Mouse (Mus musculus): ENCODE results near the gene Ehd4.

Ehd4 gene

DNA sequence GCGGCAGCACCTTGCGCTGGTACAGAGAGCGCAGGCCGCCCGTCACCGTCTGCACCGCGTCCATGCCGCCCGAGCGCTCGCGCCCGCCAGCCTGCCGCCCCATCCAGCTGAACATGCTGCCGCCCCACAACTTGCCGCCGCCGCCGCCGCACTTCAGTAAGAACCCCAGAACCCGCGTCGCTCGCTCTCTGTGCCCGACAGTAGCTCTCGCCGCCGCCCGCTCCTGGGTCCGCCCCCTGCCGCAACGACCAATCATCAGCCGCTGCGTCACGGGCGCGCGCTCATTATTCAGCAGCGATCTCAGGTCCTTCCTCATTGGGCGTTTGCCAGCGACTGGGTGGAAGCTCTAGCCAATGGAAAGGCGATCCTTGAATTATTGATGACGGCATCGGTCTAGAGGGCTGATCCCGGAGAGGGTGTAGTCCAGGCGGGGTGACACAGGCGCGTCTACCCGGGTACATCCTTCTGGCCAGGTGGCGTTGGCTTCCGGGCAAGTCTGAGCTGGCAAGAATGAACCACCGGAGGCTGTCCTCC is at the start of gene Ehd4:
TSS of gene Ehd4 (minus strand) at position 246 of the 534 bp plus-strand sequence.
- DNase-seq (ENCODE audit: low spot score), result peak; percentile 98

DNA sequence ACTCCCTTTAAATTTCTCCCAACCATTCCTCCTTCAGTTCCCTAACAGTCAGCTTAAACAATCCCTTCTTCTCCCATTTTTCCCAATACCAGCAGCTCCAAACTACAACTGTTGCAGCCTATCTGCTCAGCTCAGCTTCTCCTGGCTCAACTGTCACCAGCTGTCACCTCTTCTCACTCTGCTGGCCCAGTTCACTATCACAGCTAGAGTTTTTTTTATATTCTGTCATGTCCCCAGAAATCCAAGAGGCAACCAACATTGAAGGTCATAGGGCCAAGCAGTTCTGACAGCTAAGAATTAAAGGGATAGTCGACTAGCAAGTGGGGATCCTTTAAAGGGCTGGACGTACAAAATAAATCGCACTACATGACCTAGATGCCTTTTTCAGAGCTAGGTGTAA is 49.3 kb upstream of the Ehd4 start:
- no peak for DNase-seq (ENCODE audit: low spot score)

DNA sequence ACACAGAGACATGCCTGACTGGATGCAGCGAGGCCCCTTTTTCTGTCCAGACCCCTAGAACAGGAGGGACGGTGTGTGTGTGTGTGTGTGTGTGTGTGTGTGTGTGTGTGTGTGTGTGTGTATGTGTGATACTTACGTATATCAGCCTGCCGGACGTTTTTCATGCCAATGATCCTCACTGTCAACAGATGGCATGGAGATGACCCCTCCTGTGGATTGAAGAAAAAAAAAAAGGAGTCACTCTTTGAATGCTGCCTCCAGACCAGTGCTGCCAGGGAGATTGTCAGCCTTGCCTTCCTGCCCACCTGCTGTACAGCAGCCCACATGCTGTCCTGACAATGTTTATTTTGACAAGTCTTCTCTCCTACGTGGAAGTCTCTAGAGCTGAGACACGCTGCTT is 45.7 kb upstream of the Ehd4 start:
- DNase-seq (ENCODE audit: low spot score), result no peak

DNA sequence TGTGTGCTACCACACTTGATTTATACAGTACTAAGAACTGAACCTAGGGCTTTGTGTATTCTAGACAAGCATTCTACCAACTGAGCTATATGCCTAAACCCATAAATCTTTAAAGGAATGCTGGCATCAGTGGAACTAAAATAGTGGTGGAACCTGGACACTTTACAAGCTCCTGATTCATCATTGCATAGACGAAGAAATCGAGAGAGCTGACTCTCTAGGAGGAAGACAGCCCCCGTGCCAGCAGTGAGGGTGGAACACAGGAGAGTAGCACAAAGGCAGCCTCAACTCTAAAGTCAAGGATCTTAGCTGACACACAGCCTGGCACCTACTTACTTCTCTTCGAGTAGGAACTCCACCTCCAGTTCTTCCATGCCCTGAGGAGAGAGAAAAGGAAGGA is 33.8 kb upstream of the Ehd4 start:
- no peak for DNase-seq (ENCODE audit: low spot score)

DNA sequence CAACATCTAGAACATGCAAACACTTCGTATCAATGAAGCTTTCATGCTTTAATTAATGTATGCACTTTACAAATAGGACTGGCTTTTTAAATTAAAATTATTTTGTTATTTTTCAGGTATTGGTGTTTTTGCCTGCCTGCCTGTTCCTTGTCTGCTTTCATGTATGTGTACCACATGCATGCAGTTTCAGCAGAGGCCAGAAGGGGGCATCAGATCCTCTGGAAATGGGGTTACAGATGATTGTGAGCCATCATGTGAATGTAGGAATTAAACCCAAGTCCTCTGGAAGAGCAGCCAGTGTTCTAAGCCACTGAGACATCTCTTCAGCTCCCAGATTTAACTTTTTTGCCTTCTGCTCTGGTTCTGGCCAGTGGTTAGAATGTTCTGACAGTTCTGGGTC is 33.2 kb upstream of the Ehd4 start:
- peak; percentile 15 for DNase-seq (ENCODE audit: low spot score)

DNA sequence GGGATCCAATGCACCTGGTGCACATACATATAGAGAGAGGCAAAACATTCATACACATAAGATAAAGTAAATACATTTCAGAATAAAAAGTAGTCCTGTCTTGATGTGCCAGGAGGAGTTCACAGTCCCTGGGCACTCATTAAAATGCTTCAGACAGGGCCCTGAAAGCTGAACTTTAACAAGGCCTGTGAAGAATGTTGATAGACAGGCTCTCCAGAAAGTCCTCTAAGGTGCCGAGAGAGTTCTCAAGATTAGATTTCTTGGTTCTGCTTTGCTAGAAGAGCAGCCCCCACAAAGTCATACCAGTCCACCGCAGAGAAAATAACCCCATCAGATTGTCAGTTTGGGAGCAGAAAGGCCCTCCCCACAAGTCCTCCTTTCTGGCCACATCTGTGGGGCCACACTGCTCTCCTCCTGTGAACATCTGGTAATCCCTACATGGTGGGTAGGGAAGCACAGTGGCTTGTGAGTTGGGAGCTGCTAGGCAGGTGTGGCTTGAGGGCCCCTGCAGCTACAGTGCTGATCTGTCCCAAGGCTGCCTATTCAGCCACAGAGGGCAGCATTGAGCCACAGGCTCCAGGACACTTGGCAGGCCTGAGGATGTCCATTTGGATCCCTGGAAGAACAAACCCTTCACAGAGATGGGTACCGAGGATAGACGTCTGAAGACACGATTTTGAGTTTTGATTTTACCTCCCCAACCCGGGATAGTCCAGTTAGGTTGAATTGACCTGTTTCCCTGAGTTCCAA is 31.3 kb upstream of the Ehd4 start:
- DNase-seq (ENCODE audit: low spot score), result no peak

DNA sequence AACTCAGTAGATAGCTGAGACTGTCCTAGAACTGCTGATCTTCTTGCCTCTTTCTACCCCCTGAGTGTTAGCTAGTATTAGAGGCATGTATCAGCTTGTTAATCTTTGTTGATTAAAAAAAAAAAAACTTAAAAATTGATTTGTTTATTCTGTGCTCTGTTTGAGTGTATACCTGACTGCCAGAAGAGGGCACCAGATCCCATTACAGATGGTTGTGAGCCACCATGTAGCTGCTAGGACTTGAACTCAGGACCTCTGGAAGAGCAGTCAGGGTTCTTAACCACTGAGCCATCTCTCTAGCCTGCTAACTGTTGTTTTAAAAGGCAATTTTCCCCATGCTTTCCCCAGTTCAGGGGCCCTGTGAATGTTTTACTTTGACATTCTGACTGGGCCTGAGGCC is 24.5 kb upstream of the Ehd4 start:
- no peak for DNase-seq (ENCODE audit: low spot score)

DNA sequence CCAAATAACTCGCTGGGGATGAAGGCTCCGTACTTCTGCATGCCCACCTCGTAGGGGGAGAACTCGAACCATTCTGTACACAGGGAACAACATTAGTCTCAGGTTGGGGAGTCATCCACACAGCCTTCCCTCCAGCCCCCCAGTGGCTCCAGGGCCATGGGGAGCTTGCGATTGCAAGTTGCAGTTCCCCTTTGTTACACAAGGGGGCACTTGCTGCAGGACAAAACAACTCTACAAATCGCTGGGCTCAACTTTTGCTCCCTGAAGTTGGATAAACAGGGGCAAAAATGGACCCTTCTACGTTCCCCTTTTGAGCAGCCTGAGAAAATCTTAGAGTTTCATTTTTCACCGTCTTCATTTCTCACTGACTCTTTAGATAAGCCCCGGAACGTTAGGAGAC is 19.3 kb upstream of the Ehd4 start:
- DNase-seq (ENCODE audit: low spot score), result peak; percentile 33

DNA sequence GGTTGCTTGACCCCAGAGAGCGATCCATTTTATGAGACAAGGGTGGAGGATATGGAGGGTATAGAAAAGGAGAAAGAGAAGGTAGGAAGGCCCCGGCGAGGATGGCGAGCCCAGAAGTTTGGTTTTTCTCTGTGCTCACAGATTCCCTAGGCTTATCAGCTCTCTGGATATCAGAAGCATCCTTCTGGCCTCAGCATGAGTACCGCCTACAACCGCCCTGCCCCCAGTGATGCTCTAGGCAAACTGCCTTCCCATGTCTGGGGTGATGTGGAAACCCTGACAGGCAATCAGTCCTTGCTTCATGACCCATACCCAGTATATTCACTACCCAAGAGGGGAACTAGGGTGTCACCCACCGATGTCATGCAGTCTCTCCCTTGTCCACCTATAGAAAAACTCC is 17.0 kb upstream of the Ehd4 start:
- DNase-seq (ENCODE audit: low spot score), result no peak

DNA sequence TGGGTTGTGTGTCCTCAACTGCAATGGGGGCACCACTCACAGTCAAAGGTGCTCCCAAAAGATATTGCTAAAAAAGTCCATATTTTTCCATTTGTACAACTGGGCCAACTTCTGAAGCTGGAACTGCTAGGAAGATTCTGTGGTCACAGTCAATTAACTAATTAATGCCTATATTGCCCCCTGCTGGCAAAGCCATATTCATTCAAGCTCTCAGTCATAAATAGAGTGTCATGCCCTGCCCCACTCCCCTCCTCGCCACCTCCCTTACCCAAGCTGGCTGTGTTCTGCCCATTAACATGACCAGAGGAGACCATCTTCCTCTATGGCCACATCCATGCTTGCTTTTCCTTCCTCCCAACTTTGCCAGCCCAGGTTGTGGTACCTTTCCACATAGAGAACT is 16.3 kb upstream of the Ehd4 start:
- peak; percentile 50 for DNase-seq (ENCODE audit: low spot score)

DNA sequence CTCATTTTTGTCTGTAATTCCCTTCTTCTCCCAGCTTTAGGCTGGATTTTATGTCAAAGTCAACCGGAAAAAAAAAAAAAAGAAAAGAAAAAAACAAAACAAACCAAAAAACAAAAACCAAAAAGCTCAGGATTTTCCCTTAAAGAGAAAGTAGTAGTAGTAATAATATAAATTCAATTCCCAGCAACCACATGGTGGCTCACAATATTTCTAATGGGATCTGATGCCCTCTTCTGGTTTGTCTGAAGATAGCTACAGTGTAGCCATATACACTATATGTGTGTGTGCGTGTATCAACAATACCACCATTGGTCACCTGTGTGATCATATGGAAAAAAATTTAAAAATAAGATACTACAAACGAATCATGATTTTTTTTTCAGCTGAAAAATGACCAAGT is 15.0 kb upstream of the Ehd4 start:
- DNase-seq (ENCODE audit: low spot score), result no peak

DNA sequence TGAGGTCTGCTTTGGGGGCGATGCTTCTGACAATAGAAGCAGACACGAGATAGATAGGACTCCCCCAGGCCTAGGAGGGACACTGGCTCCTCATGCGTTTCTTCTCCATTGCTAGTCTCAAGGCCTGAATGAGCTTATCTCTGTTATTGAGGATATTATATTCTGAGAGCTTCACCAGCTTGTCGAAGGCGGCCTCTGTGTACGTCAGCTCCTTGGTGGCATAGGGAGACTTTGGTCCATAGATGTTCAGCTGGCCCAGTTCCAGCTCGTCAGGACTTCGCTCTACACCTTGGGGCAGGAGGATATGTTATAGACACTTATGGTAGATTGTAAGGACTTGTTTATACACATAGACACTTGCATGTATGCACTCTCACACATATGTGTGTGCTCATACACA is 13.4 kb upstream of the Ehd4 start:
- no peak for DNase-seq (ENCODE audit: low spot score)

DNA sequence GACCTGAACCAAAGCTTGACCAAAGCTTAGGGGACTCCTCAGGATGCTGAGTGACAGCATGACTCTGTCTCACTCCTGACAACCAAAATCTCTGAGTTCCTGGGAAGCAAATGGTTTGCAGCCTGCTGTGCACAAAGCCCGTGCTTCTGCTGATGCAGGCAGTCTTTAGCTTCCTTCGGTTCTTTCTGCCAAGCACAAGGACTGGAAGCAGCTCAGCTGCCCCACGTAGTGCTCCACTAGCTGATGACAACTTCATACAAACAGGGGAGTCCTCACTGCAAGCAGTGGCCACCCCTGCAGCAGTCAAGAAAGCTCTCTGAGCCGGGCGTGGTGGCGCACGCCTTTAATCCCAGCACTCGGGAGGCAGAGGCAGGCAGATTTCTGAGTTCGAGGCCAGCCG is 11.1 kb upstream of the Ehd4 start:
- DNase-seq (ENCODE audit: low spot score), result no peak

DNA sequence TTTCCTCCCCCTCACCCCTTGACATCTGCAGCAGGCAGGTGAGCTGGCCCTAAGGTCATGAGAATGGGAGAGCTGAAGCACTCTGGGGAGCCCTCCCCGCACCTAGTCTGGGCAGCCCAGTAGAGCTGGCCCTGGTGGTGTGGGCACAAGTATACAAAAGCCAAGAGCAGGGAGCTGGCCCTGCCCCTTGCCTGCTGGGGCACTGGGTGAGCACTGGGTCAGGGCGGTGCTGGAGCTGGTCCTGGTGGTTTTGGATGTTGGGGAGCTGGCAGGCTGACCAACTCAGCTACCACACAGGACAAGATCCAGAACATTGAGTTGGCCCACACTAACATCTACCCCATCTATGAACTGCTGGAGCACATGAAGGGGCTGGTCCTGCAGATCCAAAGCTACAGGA is 5.0 kb upstream of the Ehd4 start:
- no peak for DNase-seq (ENCODE audit: low spot score)

DNA sequence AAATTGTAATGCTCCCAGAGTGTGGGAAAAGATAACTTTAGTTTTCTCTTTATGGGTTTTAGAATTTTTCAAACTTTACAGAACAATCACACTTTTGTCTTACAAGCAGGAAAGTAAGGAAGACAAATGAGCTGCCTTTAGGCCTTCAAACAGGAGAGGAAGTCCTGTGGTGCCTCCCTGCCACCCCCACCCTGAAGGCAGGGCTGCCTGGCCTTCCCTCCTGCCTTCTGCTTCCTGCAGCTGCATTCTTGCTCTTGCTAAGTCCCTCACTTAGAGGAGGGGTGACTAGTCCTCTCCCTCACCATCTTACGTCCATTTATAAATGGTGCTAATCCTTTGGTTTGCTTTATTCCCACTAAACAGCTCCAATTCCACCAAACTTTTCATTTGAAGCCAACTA is 4.4 kb upstream of the Ehd4 start:
- DNase-seq (ENCODE audit: low spot score), result no peak

DNA sequence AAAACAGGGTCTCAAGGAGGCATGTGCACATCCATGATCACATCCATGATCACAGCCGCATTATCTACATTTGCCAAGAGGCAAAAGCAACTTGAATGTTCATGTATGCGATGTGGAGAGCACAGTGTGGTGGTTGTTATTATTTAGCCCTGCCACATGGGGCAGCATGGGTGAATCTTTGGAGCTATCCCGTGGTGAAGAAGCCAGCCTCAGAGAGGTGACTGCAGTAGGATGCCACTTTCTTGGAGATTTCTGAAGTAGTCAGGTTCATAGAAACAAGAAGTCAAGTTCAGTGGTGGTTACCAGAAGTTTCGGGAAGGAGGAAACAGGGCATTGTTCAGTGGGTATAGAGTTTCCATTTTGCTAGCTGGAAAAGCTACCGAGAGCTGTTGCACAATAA is 3.6 kb upstream of the Ehd4 start:
- no peak for DNase-seq (ENCODE audit: low spot score)

DNA sequence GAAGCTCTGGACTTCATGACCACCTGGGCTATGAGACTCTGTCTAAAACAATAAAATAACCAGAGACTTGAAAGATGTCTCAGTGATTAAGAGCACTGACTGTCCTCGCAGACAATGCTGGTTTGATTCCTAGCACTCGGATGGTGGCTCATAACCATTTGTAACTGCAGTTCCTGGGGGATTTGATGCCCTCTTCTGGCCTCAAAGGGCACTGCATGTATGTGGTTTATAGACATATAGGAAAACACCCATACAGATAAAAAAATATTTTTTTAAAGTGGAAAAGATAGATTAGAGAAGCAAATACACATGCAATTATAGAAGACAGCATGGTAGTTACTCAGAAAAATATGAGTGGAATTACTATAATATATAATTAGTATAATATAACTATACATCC is 3.2 kb upstream of the Ehd4 start:
- DNase-seq (ENCODE audit: low spot score), result no peak

DNA sequence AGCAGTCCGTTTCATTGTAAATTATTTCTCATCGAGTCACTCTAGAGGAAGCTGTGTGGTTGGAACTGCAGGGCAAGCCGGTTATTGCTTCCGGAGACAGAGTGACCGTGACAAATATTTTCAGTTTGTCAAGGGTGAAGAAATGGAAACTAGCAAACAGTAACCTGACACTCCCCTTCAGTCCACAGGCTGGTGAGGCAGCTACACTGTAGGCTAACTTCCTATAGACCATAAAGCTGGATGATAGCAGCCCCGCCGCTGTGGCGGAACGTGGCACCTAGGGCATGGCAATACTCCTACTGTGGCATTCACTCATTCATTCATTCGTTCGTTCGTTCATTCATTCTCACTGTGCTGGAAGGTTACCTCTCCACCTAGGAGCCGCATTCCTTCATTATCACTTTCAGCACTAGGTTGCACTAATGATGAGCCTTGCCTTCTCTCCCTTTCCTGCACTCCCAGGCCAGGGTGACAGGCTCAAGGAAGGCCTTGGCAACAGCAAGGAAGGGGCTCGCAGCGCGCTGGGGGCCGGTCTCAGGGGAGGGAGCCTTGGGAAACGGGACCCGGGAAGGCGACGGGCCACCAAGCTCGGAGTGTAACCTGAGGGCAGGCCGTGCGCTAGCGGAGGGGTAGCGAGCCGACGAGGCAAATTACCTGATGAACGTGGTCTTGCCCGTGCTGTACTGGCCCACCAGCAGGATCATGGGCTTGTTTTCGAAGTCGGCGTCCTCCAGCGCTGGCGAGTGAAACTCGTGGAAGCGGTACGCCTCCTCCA is 633 bp downstream of the Ehd4 start:
- DNase-seq (ENCODE audit: low spot score), result peak; percentile 38

DNA sequence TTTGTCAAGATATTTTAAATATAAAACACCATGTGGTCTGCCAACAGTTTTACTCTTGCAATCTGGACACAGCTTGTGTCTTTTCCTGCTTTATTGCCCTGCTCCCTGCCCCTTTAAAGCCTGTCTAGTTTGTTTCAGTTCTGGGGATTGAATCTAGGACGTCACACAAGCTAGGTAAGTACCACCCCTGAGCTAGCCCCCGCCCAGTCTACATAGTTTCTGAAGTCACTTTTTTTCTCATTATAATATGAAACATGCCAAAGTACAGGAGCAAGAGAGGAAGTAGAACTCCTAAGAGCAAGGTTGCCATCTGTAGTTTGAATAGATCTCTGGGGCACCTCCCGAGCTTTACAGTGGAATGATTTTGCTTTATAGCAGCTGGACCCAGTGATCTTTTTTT is 3.8 kb downstream of the Ehd4 start:
- DNase-seq (ENCODE audit: low spot score), result no peak

DNA sequence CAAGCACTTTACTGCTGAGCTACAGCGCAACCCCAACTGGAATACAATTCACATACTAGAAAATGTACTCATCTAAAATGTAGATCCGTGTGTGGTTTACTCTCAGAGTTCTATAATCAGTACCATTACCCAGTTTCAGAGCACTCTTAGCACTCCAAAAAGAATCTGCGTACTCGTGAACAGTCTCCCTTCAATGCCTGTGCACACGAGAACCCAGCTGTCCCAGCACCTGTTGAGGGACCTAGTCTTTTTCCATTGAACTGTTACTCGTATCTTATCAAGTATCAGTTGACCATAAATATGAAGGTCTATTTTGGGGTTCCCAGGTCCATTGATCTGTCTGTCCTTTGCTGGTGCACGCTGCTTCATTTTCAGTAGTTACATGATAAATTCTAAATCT is 4.8 kb downstream of the Ehd4 start:
- no peak for DNase-seq (ENCODE audit: low spot score)

DNA sequence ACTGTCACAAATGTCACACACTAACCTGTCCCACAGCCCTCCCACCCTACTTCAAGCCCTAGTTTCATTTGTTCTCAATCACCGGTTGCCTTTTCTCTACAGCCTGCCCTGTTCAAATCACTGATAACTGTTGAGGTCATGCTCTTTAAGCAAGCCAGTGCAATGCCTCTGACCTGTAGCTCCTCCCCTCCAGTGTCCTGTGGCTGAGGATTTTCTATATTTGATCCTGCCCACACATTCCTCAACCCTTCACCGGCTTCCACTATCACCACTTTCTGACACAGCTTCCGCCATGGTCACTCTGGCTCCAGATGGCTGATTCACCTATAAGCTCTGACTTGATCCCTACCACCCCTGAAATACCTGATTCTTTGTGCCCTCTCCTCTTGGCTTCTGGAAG is 6.4 kb downstream of the Ehd4 start:
- DNase-seq (ENCODE audit: low spot score), result no peak

DNA sequence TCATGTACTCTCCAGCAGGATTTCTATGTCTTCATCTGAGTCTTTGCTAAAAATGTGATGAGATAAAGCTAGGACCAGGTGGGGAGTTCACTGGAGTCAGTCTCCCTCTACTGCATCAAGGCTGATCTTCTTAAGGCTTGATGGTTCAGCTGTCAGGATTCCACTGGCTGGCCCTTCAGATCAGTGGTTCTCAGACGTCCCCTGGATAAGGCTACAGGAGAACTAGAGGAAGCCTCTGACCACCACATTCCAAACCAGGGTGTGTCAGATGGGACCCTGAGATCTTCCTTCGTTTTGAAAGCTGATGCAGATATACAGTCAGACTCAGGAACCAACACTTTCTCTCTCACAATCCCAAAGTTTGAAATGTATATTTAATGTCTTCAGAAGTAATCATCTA is 7.0 kb downstream of the Ehd4 start:
- no peak for DNase-seq (ENCODE audit: low spot score)

DNA sequence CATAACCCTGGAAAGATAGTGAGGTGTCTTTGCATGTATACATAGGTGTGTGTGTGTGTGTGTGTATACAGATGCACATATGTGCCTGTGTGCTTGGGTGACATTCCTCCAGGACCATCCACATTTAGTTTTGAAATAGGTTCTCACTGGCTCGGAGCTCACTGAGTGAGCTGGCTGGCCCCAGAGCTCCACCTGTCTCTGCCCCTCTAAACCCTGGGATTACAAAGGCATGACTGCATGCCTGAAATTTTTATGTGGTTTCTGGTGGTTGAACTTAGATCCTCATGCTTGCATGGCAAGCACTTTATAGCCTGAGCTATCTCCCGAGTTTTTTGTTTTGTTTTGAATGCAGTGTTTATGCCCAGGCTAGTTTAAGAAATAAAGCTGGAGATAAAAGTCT is 7.9 kb downstream of the Ehd4 start:
- DNase-seq (ENCODE audit: low spot score), result no peak

DNA sequence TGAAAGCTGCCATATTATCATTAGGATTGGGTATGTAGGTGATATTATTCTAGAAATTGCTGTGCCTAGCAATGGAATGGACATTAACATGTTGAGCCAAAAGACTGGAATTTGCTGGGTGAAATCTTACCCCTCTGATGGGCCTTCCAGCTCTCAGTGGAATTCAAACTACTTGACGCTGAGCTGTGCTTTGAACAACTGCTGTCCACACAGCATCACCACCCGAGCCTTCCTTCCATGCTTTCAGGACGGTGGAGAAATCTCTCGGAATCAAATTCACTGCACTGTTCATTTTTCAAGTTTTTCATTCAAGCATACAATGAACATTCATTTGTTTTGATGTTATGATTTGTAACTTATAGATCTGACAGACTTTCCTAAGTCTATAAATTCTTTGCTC is 10.0 kb downstream of the Ehd4 start:
- DNase-seq (ENCODE audit: low spot score), result no peak
